Mouse (Mus musculus): Measurements from ENCODE around the gene Duoxa1. TPM values are rescaled to one million over a fixed set of nuclear protein-coding genes. Genes with fewer than 3 reads are reported as not detected.

Duoxa1 gene
- polyA plus RNA-seq, 1 experiment from 2014 or later = not detected

DNA sequence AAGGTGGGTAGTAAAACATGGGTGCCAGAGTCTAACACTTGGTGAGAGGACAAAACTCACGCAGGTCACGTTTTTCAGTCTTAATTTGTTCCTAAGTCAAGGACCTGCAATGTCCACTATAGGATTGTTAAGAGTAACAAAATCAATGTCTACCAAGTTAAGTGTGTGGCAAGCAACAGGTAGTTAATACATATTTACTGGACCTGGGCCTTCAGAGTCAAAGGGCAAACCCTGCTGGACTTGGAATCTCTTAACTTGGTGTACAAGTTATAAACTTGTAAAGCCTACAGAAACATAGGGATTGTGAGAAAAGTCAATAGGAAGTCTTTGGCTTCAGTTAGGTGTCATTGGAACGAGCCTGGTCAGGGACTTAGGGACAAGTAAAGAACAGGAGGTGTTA is 11.1 kb upstream of the Duoxa1 start:
- no peak for ATAC-seq (ENCODE audit: low FRiP score, low read depth)
- no peak overlapping the region for H3K9ac ChIP-seq
- no peaks in the 10 kb centered on the region for H3K4me1 ChIP-seq
- no peak overlapping the region for H3K27ac ChIP-seq
- WGBS = 79% methylated on average over 3 of the region's 3 CpGs
- no peak overlapping the region for H3K4me3 ChIP-seq
- no peaks in the 10 kb centered on the region for H3K36me3 ChIP-seq
- no peaks in the 10 kb centered on the region for H3K27me3 ChIP-seq (replicated peaks)
- H3K4me2 ChIP-seq (replicated peaks) = no peak overlapping the region
- H3K9me3 ChIP-seq = no peaks in the 10 kb centered on the region

DNA sequence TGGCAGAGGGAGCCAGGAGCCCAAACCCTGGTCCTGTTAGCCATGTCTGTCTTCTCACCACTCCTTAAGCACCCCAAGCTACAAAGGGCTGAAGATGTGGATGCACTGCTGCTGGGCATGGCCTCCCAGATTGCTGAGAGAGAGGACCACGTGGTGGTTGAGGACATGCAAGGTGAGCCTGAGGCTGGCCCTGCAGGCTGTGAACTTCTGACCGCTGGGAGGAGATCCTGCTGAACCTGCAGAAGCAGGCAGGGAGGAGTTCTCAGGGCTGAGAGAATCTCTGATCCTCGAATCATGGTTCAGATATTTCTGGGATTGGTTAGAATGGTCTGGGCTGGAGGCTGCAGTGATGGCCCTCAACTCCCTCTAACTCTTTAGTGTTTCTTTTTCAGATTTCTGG is 10.4 kb upstream of the Duoxa1 start:
- WGBS = 63% methylated on average over 3 of the region's 3 CpGs
- no peak overlapping the region for H3K27ac ChIP-seq
- no peak overlapping the region for H3K9ac ChIP-seq
- H3K4me3 ChIP-seq = no peak overlapping the region
- no peaks in the 10 kb centered on the region for H3K36me3 ChIP-seq
- H3K4me2 ChIP-seq (replicated peaks) = no peak overlapping the region
- no peaks in the 10 kb centered on the region for H3K4me1 ChIP-seq
- H3K27me3 ChIP-seq (replicated peaks) = no peaks in the 10 kb centered on the region
- no peak for ATAC-seq (ENCODE audit: low FRiP score, low read depth)
- H3K9me3 ChIP-seq = no peaks in the 10 kb centered on the region

DNA sequence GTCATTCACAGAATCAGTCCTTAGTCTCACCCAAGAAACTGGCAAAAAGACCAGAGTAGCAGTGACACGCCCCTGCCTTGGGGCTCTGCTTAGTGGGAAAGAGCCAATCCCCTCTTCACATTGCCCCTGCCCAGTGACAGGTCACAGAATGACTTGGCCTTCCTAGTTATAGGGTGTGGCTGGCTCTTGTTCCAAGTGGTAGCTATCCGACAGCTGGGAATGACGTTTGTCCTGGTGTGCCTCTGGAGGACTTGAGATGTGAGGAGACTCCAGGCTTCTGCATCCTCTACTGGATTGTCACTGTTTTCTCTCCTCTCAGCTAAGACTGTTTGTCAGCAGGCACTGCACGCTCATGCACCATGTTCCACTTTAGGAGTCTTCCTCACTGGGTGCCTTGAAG is 3.9 kb upstream of the Duoxa1 start:
- Histone ChIP-seq H3K9me3 (no peaks in the 10 kb centered on the region), H3K4me1 (peaks cover 10% of the 10 kb centered on the region; the same call in 1 of the 2 replicates), H3K27ac (no peak overlapping the region), H3K9ac (no peak overlapping the region), H3K36me3 (no peaks in the 10 kb centered on the region), H3K4me3 (no peak overlapping the region), H3K27me3 (replicated peaks) (peaks cover 31% of the 10 kb centered on the region), H3K4me2 (replicated peaks) (no peak overlapping the region)
- WGBS = 71% methylated on average over 4 of the region's 4 CpGs
- ATAC-seq (ENCODE audit: low FRiP score, low read depth) = no peak

DNA sequence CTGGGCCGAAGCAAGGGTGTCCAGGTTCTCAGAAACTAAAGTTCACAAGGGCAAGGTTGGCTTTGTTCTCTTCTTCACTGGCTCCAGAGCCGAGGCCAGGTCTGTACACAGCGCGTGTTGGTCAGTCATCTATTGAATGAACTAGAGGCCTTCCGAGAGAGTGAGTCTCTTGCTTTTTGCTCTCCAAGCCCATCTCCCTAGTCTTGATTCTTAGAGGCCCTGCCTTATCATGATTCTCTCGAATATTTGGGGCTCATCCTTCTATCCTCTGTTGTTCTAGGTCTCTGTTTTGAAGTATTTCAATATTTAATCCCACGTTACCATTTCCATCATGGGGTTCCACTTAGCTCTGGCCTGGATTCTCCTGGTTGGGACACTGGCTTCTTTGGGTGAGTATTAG is 1.8 kb upstream of the Duoxa1 start, which contains the start of gene Duox1:
Gene Duox1 (plus strand): TSS at position 301 of the 400 bp plus-strand sequence.
- 84% methylated on average over 7 of the region's 7 CpGs for WGBS
- ATAC-seq (ENCODE audit: low FRiP score, low read depth) = no peak
- no peak within 1 kb of the TSS for H3K27ac ChIP-seq
- H3K4me2 ChIP-seq (replicated peaks) = no peak within 1 kb of the TSS
- H3K9ac ChIP-seq = no peak within 1 kb of the TSS
- H3K4me3 ChIP-seq = no peak within 1 kb of the TSS
- H3K4me1 ChIP-seq = peaks cover 10% of the 10 kb centered on the region; the same call in 1 of the 2 replicates
- peaks cover 43% of the 10 kb centered on the region for H3K27me3 ChIP-seq (replicated peaks)
- no peaks in the 10 kb centered on the region for H3K9me3 ChIP-seq
- no peaks in the 10 kb centered on the region for H3K36me3 ChIP-seq

DNA sequence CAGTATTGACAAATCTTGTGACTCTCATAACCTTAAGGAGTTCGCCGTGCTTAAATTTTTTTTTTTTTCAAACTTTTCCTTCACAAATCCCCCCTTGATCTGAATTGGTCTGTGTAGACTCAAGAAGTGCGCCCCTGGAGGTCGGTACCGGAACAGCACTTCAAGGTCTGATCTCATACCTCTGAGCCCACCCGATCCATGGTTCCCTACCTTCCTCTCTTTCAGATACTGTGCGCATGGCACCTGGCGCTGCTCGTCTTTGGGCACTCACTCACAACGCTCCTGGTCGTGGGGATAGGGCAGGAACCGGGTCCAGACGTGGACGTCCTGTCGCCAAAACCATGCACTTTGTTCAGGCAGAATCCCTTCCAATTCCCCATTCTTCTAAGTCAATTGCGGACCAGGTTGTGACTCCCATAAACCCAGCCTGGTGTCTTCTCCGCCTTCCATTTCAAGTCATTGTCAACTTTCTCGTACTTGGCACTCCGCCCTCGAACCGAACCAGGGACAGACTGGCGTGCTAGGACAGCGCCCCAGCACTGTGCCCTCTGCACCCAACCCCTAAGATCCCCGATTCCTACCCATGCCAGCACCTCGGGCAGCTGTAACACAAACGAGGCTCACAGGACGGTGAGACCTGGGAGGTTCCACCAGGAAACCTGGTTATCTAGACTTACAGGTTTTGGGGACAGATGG is 660 bp downstream of the Duoxa1 start:
- peak; percentile 53; the same call in 1 of the 2 replicates for ATAC-seq (ENCODE audit: low FRiP score, low read depth)
- WGBS = 4% methylated on average over 27 of the region's 27 CpGs

DNA sequence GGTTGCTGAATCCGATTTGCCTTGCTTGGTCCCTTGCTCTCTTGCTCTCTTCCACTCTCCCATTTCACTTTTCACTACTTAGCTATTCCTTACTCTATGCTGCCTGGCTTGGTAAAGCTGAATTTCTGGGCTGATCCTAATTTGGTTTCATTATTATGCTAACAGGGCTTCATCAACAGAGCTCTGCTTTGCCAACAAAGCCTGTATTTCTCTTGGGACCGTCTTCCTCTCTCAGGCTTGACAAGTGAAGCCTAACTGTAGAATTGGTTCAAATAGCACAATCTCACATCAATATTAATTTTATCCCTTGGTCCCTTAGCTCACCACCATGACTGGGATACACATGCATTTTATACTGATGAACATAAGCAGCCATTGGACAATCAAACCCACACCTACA is 2.0 kb downstream of the Duoxa1 start:
- peaks cover 47% of the 10 kb centered on the region for H3K27me3 ChIP-seq (replicated peaks)
- H3K4me3 ChIP-seq = no peak overlapping the region
- no peaks in the 10 kb centered on the region for H3K9me3 ChIP-seq
- H3K4me1 ChIP-seq = peaks cover 10% of the 10 kb centered on the region; the same call in 1 of the 2 replicates
- H3K4me2 ChIP-seq (replicated peaks) = no peak overlapping the region
- no peak overlapping the region for H3K27ac ChIP-seq
- ATAC-seq (ENCODE audit: low FRiP score, low read depth) = no peak
- 41% methylated on average over 2 of the region's 2 CpGs for WGBS
- no peak overlapping the region for H3K9ac ChIP-seq
- no peaks in the 10 kb centered on the region for H3K36me3 ChIP-seq

More for the DNA sequence above, 660 bp downstream of the Duoxa1 start:
- no peak overlapping the region for H3K27ac ChIP-seq
- peaks cover 43% of the 10 kb centered on the region for H3K27me3 ChIP-seq (replicated peaks)
- H3K9me3 ChIP-seq = no peaks in the 10 kb centered on the region
- no peak overlapping the region for H3K4me3 ChIP-seq
- peaks cover 10% of the 10 kb centered on the region; the same call in 1 of the 2 replicates for H3K4me1 ChIP-seq
- no peaks in the 10 kb centered on the region for H3K36me3 ChIP-seq
- H3K9ac ChIP-seq = no peak overlapping the region
- H3K4me2 ChIP-seq (replicated peaks) = peak overlapping the region; percentile 50

DNA sequence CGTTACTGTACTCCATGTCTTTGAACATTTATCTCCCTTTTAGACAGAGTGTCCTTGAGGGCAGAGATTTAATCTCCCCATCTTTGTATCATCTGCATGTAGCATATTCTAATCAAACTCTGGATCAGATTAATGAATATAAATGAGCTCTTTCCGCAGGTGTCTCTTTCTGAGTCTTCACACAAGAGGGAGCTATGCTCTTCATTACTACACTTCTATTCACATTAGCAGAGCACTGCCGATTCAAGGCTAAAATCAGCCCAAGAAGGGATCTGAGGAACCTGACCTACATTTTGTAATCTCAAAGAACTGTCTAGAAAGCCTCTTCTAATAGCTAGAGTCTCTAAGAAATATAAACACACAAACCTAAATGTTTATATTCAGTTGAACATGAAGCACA is 3.9 kb downstream of the Duoxa1 start:
- no peak for ATAC-seq (ENCODE audit: low FRiP score, low read depth)
- Histone ChIP-seq H3K9me3 (no peaks in the 10 kb centered on the region), H3K27me3 (replicated peaks) (peaks cover 50% of the 10 kb centered on the region), H3K4me3 (no peak overlapping the region), H3K36me3 (no peaks in the 10 kb centered on the region), H3K9ac (no peak overlapping the region), H3K27ac (no peak overlapping the region), H3K4me1 (peaks cover 10% of the 10 kb centered on the region; the same call in 1 of the 2 replicates), H3K4me2 (replicated peaks) (no peak overlapping the region)
- WGBS = 48% methylated on average over 3 of the region's 3 CpGs

DNA sequence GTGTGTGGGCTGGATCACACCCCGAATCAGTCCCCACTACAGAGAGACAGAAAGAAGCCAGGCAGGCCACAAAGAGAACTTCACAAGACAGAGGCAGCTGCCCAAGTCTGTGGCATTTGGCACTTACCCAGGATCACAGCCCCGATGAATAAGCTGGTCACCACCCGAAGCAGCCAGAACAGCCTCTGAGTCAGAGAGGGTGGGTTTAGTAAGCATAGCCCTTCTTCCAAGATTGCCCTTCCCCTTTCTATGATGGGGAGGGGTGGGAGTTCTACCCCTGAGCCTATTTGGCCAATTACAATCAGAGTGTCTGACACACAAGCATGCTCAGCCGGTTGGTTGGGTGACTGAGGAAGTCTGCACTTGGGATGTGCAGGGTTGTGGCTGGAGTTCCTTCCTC is 7.3 kb downstream of the Duoxa1 start:
- WGBS = 70% methylated on average over 4 of the region's 4 CpGs
- no peak overlapping the region for H3K4me3 ChIP-seq
- peaks cover 8% of the 10 kb centered on the region for H3K4me1 ChIP-seq
- no peaks in the 10 kb centered on the region for H3K36me3 ChIP-seq
- no peak overlapping the region for H3K9ac ChIP-seq
- ATAC-seq (ENCODE audit: low FRiP score, low read depth) = no peak
- peaks cover 49% of the 10 kb centered on the region for H3K27me3 ChIP-seq (replicated peaks)
- H3K27ac ChIP-seq = no peak overlapping the region
- H3K4me2 ChIP-seq (replicated peaks) = no peak overlapping the region
- H3K9me3 ChIP-seq = no peaks in the 10 kb centered on the region

DNA sequence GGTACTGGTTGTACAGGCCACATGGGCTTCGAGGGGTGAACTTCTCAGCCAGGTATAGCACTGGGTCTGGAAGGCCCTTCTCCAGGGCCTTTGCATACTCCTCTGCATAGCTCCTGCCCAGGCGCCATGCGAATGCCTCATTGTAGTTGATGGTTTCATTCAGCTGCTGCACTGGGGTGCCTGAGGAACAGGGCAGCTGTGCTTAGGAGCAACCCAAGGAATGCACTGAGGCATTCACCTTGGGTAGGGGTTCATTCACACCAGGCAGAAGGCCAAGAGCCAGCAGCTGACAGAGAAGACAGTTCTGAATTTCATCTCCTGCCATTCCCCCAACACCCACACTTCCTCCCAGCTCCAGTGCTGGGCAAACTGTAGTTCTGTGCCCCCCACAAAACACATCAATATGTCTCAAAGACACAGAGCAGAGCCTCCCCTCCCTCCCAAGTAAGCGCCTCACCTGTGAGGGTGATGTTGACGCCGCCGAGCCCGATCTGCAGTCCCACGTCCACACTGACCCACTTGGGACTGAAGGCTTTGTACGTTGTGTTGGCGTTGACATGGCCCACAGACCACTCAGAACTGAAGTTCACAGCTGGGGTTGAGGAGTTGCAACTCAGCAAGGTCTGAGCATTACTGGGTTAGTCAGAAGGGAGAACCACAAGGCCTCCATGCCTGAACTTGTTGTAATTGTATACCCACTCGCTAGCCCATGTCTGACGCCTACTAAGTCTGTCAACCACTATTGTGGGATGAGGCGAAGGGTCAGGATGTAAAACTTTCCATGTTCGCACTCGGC is 8.2 kb downstream of the Duoxa1 start:
- no peak overlapping the region for H3K9ac ChIP-seq
- no peak overlapping the region for H3K4me3 ChIP-seq
- no peak overlapping the region for H3K27ac ChIP-seq
- 87% methylated on average over 16 of the region's 16 CpGs for WGBS
- H3K36me3 ChIP-seq = no peaks in the 10 kb centered on the region
- peaks cover 56% of the 10 kb centered on the region for H3K27me3 ChIP-seq (replicated peaks)
- no peak for ATAC-seq (ENCODE audit: low FRiP score, low read depth)
- H3K9me3 ChIP-seq = no peaks in the 10 kb centered on the region
- H3K4me1 ChIP-seq = peaks cover 11% of the 10 kb centered on the region
- no peak overlapping the region for H3K4me2 ChIP-seq (replicated peaks)

DNA sequence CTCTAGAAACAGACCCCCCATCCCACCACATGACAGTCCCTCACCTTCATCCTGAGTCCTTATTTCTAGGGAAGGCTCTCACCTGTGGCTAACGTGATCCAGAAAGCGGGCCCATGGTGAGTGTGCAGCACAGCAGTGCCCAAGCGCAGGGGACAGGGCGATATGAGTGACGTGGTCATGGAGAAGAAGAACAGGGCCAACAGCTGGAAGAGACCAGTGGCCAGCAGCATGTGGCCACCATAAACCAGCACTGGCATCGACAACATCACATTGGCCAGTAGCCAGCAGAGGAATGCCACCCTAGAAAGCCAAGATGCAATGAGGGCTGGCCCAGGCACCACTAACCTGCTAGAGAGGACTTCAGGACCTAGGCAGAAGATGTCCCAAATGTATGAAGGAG is 9.0 kb downstream of the Duoxa1 start:
- Histone ChIP-seq H3K36me3 (no peaks in the 10 kb centered on the region), H3K4me3 (no peak overlapping the region), H3K27ac (no peak overlapping the region), H3K4me1 (peaks cover 11% of the 10 kb centered on the region), H3K9ac (no peak overlapping the region), H3K9me3 (no peaks in the 10 kb centered on the region), H3K4me2 (replicated peaks) (no peak overlapping the region), H3K27me3 (replicated peaks) (peaks cover 63% of the 10 kb centered on the region)
- no peak for ATAC-seq (ENCODE audit: low FRiP score, low read depth)
- WGBS = 85% methylated on average over 6 of the region's 6 CpGs

DNA sequence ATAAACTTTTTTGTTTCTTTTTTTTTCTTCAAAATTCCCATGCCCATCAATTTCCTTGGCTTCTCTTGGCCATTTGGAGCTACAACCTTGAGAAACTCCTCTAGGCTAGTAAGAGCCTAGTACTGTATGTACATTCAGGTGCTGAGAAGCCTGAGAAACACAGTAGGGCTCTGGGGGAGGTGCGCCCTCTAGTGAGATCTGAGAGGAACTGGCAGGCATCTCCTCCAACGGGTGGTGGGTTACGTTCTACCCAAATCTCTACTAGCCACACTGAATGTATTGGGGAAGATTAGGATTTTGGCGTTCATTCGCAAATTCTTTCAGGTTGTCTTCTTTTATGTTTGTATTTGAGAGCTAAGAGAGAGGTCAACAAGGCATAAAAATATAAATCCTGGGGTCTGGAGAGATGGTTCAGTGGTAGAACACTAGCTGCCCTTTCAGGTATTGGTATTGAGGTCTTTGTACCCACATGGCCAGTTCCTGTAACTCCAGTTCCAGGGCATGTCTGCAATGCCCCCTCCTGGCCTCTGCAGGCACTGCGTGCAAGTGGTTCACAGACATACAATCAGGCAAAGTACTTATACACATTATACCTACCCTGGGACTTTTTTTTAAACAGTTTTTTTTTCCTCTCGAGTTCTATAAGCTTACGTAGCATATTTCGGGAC is 10.8 kb downstream of the Duoxa1 start:
- Histone ChIP-seq H3K36me3 (no peaks in the 10 kb centered on the region), H3K27me3 (replicated peaks) (peaks cover 82% of the 10 kb centered on the region), H3K27ac (no peak overlapping the region), H3K4me1 (peaks cover 22% of the 10 kb centered on the region), H3K4me2 (replicated peaks) (no peak overlapping the region), H3K9ac (no peak overlapping the region), H3K4me3 (no peak overlapping the region), H3K9me3 (no peaks in the 10 kb centered on the region)
- no peak; the same call in 1 of the 2 replicates for ATAC-seq (ENCODE audit: low FRiP score, low read depth)
- 13% methylated on average over 9 of the region's 9 CpGs for WGBS

DNA sequence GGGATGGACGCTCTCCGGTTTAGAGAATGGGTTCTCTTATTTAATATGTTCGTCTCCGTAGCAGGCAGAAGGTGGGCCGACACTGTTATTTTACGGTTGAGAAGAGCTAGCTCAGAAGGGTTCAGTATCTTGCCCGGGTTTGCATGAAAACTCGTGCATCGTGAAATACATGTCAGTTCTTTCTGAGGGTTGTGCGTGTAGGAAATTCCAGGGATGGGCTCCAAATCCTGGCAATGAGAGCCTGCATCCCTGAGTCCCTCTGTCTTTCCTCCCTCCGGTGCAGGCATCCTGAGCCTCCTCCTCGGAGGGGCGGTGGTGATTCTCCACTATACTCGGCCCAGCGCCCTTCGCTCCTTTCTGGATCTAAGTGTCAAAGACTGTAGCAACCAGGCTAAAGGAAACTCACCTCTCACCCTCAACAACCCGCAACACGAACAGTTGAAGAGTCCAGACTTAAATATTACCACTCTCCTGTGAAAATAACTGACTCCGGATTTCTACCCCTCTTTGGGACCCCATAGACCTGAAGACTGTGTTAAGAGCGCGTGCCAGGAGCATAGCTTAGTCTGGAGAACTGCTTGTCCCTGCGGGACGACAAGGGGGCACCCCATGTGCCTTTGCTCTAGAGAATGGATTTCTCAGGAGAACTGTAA is 11.5 kb downstream of the Duoxa1 start:
- Histone ChIP-seq H3K27ac (no peak overlapping the region), H3K9ac (peak overlapping the region; percentile 42; the same call in 1 of the 2 replicates), H3K36me3 (no peaks in the 10 kb centered on the region), H3K27me3 (replicated peaks) (peaks cover 88% of the 10 kb centered on the region), H3K4me2 (replicated peaks) (peak overlapping the region; percentile 81), H3K4me1 (peaks cover 28% of the 10 kb centered on the region), H3K4me3 (peak overlapping the region; percentile 36), H3K9me3 (no peaks in the 10 kb centered on the region)
- WGBS = 8% methylated on average over 23 of the region's 23 CpGs
- no peak for ATAC-seq (ENCODE audit: low FRiP score, low read depth)

Measured in neural tube, embryonic 12.5 days (tissue).